Mouse (Mus musculus): ENCODE results near the gene Ccdc124.

- TF ChIP-seq POLR2A (IDR thresholded peaks at IDR 0.05; ENCODE audit: low read depth, low read length) (peak; percentile 100), CTCF (IDR thresholded peaks at IDR 0.05; ENCODE audit: borderline replicate concordance, insufficient read depth, low read length) (no peak)
Observed at GRCm38 (mm10) chr8:70839408-70840351, 34.1 kb downstream of the Ccdc124 start, which contains the start of gene Arrdc2.

Data from embryonic fibroblast, embryonic 13.5 days (primary cell).